Mouse (Mus musculus): ENCODE results near the gene Crip2. TPM values are rescaled to one million over a fixed set of nuclear protein-coding genes. Genes with fewer than 3 reads are reported as not detected.

Gene Crip2
- total RNA-seq, 2 experiments from 2014 or later, result 154 to 164 TPM

- no peak for DNase-seq (ENCODE audit: low spot score in 2 of 2)
- intact Hi-C loops (cut with DNase I), result no loop called here
Measured at GRCm38 (mm10) chr12:113124726-113125125, 15.3 kb upstream of the Crip2 start.

- intact Hi-C loops (cut with DNase I), result no loop called here
- DNase-seq (ENCODE audit: low spot score in 2 of 2), result no peak
Measured at GRCm38 (mm10) chr12:113130732-113131131, 9.3 kb upstream of the Crip2 start.

- no peak for DNase-seq (ENCODE audit: low spot score in 2 of 2)
- intact Hi-C loops (cut with DNase I), result no loop called here
Measured at GRCm38 (mm10) chr12:113131601-113132000, 8.4 kb upstream of the Crip2 start.

- intact Hi-C loops (cut with DNase I), result no loop called here
- no peak for DNase-seq (ENCODE audit: low spot score in 2 of 2)
Measured at GRCm38 (mm10) chr12:113132567-113132966, 7.5 kb upstream of the Crip2 start.

- DNase-seq (ENCODE audit: low spot score in 2 of 2), result no peak
- intact Hi-C loops (cut with DNase I), result no loop called here
Measured at GRCm38 (mm10) chr12:113133260-113133659, 6.8 kb upstream of the Crip2 start.

- intact Hi-C loops (cut with DNase I), result no loop called here
- no peak for DNase-seq (ENCODE audit: low spot score in 2 of 2)
Measured at GRCm38 (mm10) chr12:113133861-113134403, 6.1 kb upstream of the Crip2 start.

- intact Hi-C loops (cut with DNase I), result no loop called here
- DNase-seq (ENCODE audit: low spot score in 2 of 2), result no peak
Measured at GRCm38 (mm10) chr12:113134502-113134901, 5.5 kb upstream of the Crip2 start.

GRCm38 (mm10) chr12:113135401-113135800 lies 4.6 kb upstream of the Crip2 start:
- no peak for DNase-seq (ENCODE audit: low spot score in 2 of 2)
- intact Hi-C loops (cut with DNase I), result no loop called here

- intact Hi-C loops (cut with DNase I), result no loop called here
- no peak for DNase-seq (ENCODE audit: low spot score in 2 of 2)
Measured at GRCm38 (mm10) chr12:113136492-113137020, 3.5 kb upstream of the Crip2 start.

GRCm38 (mm10) chr12:113137260-113138213 lies 2.5 kb upstream of the Crip2 start:
- intact Hi-C loops (cut with DNase I), result no loop called here
- no peak for DNase-seq (ENCODE audit: low spot score in 2 of 2)

- DNase-seq (ENCODE audit: low spot score in 2 of 2), result no peak
- intact Hi-C loops (cut with DNase I), result no loop called here
Measured at GRCm38 (mm10) chr12:113138291-113138690, 1.7 kb upstream of the Crip2 start.

- DNase-seq (ENCODE audit: low spot score in 2 of 2), result no peak
- intact Hi-C loops (cut with DNase I), result no loop called here
Measured at GRCm38 (mm10) chr12:113138901-113139864, 853 bp upstream of the Crip2 start.

- no peak for DNase-seq (ENCODE audit: low spot score in 2 of 2)
- intact Hi-C loops (cut with DNase I), result loop anchor here (5.0 kb wide), 1 partner anchor 46 kb away; the partner anchor contains the start of gene Tmem121
Measured at GRCm38 (mm10) chr12:113140616-113141411, 778 bp downstream of the Crip2 start.

- intact Hi-C loops (cut with DNase I), result loop anchor here (5.0 kb wide), 1 partner anchor 46 kb away; the partner anchor contains the start of gene Tmem121
- no peak for DNase-seq (ENCODE audit: low spot score in 2 of 2)
Measured at GRCm38 (mm10) chr12:113141531-113141973, 1.5 kb downstream of the Crip2 start.

- intact Hi-C loops (cut with DNase I), result loop anchor here (5.0 kb wide), 1 partner anchor 45 kb away; the partner anchor contains the start of gene Tmem121
- peak; percentile 43 to 57 for DNase-seq (ENCODE audit: low spot score in 2 of 2)
Measured at GRCm38 (mm10) chr12:113142021-113142975, 2.3 kb downstream of the Crip2 start.

- intact Hi-C loops (cut with DNase I), result loop anchor here (5.0 kb wide), 1 partner anchor 44 kb away; the partner anchor contains the start of gene Tmem121
Measured at GRCm38 (mm10) chr12:113143164-113143563, 3.1 kb downstream of the Crip2 start.

GRCm38 (mm10) chr12:113144001-113144756 lies 4.1 kb downstream of the Crip2 start:
- intact Hi-C loops (cut with DNase I), result loop anchor here (5.0 kb wide), 1 partner anchor 43 kb away; the partner anchor contains the start of gene Tmem121
- DNase-seq (ENCODE audit: low spot score in 2 of 2), result no peak

More at GRCm38 (mm10) chr12:113143164-113143563, 3.1 kb downstream of the Crip2 start:
- no peak for DNase-seq (ENCODE audit: low spot score in 2 of 2)
